Mouse (Mus musculus) layer of hippocampus, postnatal 36 days (tissue): ENCODE measurements around the gene Med13. TPM values are rescaled to one million over a fixed set of nuclear protein-coding genes. Genes with fewer than 3 reads are reported as not detected.
A peak's percentile ranks its signal among the peaks of the same experiment; 100 is the strongest.
"Not testable (repeated sequence)": the region's sequence is repeated elsewhere in the genome, so short reads cannot be mapped to it uniquely, and the experiment has no call there.

Experiments
- DNase-seq, 2 experiments: peaks; one replicate each; pipeline ENCODE4 v3.0.0; 2022
- total RNA-seq, 2 experiments: library from RNA; stranded (reverse); gene quantifications; 2 replicates each; pipeline ENCODE4 v1.2.3; 2021

Med13 gene
- total RNA-seq, 2 experiments from 2014 or later, result 53.7 to 66.0 TPM

DNA sequence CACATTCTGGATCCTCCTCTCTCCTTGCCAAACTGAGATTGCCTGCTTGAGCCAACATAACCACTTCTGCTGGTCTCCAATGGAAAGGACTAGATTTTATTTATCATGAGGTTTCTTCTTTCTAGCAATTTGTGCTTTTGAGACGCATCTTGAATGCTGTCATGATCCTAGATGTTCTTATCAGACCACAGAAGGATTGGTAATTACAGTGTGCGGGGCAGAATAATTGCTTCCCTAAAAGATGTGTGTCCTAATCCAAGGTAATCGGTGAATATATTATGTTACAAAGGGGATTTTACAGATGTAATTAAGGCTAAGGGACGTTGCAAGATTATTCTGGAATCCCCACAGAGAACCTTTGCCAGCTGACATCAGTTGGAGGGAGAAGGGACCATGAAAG, 21.6 kb upstream of the Med13 start:
- DNase-seq, result no peak

DNA sequence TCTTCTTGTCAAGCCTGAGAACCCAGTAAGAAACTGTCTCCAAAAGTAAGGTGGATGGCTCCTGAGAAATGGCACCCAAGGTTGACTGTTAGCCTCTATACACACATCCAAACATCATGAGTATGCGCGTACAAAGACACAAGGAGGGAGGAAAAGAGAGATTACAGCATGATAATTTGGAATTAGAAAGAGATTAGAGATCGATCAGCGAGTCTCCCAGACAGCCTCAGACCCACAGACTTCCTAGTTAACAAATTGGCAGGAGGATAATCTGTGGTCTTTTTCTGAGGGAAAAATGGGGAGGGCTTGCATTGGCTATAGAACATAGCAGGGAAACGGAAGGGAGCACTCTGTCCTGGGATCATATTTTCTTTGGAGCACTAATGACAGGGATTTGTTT, 20.4 kb upstream of the Med13 start:
- DNase-seq, result no peak

DNA sequence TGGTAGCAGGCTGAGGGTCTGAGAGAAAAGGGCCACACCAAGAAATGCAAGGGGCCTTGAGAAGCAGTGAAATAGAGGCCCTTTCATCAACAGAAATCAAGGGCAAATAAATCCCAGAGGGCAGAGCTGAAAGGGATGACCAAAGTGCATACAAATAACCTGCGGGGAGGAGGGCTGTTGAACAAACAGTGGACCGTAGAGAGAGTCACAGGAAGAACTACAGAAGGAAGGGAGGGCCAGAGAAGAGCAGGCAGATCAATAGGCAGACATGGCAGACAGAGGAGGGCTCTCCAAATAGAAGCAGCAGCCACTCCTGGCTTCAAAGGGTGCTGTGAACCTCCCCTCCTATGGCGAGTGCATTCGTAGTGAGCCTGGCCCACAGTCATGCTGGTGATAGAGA, 19.3 kb upstream of the Med13 start:
- DNase-seq, result no peak

DNA sequence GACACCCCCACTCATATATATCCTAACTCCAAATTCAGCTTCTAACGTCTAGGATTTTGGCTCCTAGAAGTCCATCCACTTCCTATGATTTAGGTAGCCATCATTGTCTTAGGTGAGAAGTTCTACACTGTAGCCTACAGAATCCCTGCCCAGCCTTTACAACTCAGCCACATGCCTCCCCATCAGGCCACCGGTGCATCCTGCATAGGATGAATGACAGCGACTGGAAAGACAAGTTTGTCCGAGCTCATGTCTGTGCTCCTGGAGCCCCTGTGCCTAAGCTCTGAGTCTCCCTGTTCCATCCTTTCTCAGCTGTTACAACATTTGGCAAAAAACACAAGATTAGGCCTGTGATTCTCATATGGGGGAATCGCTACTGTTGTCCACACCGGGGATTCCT, 17.7 kb upstream of the Med13 start:
- DNase-seq, result no peak

DNA sequence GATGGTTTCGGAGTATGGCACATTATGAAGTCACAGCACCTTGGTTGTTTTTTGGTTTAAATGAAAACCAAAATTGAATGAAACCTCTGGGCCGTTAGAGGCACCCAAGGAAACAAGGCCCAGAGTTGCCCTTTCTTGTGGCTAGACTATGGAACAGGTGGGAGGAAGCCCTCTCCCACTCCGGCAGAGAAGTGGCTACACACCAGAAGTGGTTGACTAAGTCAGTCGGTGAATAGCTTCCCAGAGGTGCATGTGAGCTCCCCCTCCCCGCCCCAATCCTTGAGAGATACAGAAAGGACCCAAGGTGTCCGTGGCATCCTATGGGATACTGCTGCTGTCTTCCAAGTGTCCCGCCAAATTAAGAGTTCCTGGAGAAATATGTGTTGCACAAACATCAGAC, 13.9 kb upstream of the Med13 start:
- no peak for DNase-seq

DNA sequence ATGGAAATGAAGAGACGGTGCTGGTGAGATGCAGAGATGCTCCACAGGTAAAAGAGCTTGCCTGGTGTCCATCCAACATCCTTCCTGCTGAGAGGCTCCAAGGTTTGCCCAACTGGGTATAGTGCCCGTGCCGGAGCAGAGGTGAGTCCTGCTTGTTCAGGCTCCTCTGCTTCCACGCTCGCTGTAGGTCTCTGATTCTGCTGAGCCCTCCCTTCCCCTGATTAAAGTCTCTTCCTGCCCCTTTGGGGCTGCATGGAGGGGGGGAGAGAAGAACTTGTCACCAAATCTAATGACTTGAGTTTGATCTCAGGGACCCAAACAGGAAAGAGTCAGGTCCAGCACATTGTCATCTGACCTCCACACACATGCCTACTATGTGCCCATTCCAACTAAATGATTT, 12.5 kb upstream of the Med13 start:
- no peak for DNase-seq

DNA sequence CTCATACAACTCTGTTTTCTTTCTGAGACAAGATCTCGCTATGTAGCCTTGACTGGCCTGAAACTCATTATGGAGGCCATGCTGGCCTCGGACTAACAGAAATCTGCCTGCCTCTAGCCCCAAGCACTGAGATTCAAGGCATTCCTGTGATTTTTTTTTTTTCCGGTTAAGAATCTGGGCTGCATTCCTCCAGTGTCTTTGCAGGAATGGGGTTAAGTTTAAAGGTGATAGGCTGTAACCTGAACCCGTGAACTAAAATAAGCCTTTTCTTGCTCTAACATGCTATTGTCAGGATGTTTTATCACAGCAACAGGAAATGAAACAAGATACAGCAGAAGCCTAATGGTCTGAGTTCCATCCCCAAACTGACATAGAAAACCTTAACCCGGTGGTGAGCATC, 11.6 kb upstream of the Med13 start:
- no peak for DNase-seq

DNA sequence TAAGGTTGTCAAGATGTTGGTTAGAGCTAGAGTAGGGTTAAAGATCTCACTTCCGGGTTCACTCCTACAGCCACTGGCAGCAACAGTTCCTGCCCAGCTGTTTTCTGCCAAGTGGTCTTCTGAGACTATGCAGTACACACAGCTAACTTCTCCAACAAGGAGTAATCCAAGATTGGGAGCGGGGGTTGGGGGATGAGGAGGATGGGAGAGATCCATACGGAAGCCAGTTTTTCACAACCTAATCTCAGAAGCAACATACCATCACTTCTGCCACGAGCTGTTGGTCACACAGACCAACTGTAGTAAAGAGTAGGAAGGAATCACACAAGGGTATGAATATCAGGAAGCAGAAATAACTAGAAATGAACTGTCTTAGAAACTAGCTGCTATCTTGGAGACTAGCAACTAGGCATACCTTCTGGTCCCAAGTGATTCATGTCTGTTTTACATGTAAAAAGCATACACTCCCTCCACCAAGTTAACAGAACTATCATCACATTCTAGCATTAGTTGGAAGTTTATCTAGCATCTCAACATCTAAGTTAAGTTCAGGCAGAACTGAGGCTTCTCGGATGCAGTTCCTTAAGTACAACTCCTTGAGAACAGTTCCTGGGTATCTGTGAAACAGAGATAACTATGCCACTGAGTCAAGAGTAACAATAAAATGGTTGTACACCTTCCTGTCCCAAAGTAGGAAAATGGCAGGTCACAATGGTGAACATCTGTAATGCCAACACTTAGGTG, 7.5 kb upstream of the Med13 start:
- DNase-seq, result no peak

DNA sequence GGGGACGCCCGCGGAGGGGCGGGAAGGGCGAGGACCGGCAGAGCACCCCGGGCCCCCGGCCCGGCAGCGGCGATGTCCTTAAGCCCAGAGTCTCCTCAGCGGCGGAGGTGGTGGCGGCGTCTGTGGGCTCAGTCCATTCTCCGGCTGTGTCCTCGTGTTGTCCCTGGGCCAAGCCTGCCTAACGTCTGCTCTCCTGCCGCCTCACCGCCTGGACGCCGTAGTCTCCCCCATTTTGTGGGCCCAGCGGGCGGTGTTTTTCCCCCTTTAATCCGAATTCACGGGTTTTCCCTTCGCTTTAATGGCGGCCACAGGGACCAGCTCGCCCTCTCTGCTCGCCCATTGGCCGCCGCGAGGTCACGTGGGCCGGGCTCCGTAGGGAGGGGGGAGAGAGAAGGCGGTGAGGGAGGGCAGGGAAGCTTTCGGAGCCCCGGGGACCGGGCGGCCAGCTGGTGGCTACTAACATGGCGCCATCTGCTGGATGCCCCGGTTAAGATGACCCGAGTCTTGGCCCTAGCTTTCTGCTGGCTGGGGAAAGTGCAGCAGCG, 654 bp upstream of the Med13 start:
- DNase-seq, result peak; percentile 98 to 99

DNA sequence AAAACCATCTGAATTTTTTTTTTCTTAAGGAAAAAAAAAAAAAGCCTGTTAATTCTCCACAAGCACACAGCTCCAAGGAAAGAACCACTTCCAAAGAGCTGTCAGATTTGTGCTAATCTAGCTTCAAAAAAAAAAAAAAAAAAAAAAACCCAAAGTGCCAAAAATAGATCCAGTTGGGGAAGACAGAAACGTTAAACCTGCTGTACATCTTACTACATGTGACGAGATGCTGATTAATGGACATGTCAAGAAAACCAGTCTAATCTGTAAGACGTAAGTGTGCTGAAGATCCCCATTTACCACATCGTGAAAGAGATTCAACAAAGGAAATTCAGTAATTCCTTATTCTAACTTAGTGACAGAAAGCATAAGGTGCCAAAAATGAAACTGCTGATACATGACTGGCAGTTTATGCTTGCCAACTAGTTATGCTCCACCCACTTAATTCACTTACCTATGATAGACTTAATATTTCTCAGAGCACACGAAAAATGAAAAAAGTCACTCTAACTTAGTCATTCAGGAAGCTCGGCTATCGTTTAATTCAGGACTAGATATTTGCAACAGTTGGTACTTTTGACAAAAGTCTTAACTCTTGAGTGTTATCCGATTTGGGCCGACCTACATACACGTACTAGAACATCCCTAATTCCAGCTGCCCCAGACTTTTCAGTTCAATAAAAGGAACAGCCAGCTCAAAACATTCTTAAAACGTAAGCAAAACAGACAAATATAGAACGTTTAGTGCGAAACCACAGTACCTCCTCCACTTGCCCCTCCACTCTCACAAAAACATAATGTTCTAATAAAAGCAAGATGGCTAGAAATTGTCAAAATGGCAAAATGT, 1.2 kb downstream of the Med13 start:
- no peak for DNase-seq

DNA sequence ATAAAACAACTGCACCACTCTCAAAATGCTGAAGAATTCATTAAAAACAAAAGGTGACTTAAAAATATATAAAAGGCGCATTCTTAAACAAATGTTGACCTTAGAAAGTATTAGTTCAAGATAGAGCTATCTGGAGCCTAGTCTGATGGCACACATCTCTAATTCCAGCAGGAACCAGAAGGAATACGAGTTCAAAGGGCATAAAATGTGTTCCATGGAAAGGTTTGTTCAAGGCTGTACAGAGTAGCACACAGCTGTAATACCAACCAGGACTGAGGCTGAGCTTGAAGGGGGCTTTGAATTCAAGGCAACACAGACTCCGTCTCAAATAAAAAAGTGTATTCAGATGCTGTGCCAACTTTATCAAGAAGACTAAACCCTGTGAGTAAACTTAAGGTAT, 3.8 kb downstream of the Med13 start:
- no peak for DNase-seq

DNA sequence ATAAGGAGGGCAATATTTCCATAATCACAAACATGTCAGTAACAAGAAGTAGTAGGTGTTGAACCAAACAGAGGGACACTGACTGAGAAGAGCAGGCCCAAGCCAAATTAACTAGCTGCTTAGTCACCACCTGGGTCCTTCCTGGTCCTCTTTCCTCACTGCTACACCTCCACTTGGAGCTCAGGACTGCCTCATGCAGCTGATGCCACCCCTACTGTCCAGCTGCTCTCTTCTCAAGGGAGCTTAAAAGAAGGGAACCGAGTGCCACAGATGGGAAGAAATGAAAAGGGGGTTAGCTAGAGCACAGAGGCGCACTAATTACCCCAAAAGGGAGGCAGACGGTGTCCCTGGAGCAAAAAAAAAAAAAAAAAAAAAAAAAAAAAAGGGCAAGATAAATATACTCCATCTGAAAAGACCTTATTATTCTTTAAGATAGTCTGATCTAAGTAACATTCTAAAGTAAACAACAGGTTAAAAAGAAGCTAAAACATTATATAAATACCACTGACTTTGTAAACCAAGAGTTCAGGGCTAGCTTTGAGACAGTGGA, 5.6 kb downstream of the Med13 start:
- DNase-seq, result no peak

DNA sequence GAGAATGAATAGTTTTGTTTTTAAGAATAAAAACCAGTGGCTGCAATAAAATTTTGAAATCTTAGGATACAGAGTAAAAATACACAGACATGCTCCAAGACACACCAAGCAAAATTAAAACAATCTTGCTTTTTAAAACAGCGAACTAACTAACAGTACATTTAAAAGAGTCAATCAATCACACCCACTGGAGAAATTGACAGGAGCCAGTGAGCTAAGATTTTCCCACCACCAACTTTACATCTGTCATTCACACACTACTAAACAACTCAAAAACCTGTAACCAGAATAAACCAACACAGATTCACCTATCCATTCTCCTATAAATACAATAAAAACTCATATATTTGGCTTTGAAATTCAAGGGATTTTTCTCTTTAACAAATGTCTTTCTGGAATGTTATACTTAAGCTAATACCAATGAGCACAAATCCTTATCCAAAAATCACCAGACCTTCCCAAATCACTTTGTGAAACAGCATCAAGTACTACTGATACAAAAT, 6.7 kb downstream of the Med13 start:
- no peak for DNase-seq

DNA sequence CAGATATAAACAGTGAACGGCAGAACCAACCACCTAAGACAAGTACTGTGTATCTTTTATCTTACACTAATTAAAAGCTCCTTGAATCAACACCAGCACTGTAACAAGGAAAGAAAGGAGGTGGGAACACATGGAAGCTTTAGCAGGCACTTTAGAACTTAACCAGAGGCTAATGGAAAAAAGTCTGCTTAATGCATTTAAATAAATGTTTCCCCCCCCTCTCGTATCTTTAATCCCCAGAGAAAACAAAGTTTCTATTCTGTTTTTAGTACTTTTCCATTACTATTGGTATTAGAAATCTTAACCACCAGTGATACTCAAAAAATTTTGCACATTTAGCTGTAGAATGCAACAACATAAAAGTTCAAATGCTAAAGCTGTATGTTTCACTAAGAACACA, 8.1 kb downstream of the Med13 start:
- DNase-seq, result no peak

DNA sequence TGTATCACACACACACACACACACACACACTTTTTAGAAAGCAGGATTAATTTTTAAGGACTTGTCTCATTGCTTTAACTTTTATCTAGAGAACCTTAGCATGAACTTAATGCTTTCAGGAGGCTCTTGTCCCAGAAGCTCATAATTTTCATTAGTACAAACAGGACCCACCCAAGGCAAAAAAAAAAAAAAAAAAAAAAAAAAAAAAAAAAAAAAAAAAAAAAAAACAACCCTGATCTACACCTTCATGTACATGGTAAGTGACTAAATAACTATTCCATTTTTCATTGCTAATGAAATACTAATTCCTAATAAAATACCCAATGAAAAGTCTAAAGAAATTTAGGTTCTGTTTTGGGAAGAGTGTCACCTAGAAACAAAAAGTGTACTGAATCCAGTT, 8.5 kb downstream of the Med13 start:
- DNase-seq, result no peak

DNA sequence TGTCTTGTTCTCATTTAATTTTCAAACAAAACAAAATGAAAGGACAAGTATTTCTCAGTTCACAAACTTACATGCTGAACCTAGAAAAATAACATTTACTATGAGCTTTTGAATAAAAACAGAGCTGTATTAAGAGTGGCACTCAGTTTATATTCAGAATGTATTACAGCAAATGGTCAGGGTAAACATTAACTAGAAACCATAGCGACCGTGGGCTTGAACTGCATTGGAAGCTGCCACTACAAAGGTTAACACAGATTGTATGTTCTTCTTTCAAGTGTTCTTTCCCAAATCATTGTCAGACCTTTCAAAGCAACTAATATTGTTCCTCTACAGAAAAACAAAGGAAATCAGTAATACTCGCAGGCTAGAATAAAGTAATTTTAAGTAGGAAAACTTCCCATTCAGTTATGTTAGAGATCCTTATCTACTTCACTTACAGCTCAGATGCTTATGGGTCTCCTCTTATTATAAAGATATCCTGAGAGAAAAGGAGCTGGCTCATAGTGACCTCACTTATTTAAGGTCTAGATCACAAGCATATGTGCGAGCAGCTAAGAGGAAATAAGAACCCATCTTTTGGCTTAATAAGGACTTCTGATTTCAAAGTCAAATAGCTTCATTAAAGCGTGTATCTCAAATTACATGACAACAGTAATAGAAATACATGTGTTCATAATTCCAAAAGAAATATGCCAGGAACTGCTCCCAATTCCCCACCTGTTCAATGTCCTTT, 9.8 kb downstream of the Med13 start:
- DNase-seq, result no peak

DNA sequence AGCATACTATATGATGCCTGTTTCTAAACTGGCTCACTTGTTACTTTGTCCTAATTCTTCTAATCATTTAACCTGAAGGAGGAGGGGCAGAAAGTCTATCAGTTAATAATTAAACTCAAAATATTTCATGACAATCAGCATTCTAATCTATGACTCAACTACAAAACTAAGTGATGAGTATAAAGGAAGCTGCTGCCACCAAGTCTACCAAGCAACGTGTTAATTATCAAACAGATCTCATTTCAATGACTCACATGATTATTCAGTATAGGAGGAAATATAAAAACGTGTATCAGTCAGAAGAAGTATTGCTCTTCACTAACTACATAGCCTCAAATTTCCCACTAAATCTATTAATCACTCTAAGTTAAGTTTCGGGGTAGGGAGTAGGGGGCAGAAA, 10.9 kb downstream of the Med13 start:
- DNase-seq, result no peak

DNA sequence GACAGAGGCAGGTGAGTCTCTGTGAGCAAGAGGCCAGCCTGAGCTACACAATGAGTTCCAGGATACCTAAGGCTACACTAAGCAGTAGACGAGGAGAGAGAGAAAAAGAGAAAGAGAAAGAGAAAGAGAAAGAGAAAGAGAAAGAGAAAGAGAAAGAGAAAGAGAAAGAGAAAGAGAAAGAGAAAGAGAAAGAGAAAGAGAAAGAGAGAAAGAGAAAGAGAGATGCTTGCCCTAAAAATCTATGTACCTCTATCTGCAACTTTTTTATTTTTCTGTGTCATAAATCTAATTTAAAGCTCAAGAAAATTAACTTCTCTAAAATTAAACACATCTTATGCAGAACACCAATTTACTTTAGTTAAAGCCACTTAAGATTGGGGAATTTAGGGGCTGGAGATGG, 12.5 kb downstream of the Med13 start:
- not testable (repeated sequence) for DNase-seq

DNA sequence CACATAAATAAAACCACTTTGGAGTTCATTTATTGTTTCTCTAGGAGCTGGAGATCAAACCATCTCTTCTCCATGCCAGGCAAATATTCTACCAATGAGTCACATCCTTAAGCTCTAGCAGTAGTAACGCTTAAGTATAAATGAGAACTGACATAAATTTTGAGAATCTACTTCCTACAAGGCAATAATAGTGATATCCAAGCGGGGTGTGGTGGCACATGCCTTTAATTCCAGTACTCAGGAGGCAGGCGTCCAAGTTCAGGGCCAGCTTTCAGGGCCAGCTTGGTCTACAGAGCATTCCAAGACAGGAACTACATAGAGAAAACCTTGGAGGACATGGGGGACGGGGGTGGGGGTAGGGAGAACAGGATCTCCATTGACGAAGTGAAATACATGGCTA, 33.2 kb downstream of the Med13 start:
- no peak for DNase-seq

DNA sequence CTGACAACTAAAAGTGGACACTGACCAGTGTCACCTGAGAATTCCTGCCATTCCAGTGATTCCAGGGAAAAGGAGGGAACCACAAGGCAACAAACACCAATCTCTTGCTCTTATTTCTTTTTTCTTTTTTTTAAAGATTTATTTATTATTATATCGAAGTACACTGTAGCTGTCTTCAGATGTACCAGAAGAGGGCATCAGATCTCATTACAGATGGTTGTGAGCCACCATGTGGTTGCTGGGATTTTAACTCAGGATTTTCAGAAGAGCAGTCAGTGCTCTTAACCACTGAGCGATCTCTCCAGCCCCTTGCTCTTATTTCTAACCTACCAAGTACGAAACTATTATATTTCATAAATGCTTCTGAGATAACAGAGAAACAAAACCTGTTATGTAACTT, 42.4 kb downstream of the Med13 start:
- not testable (repeated sequence) for DNase-seq

DNA sequence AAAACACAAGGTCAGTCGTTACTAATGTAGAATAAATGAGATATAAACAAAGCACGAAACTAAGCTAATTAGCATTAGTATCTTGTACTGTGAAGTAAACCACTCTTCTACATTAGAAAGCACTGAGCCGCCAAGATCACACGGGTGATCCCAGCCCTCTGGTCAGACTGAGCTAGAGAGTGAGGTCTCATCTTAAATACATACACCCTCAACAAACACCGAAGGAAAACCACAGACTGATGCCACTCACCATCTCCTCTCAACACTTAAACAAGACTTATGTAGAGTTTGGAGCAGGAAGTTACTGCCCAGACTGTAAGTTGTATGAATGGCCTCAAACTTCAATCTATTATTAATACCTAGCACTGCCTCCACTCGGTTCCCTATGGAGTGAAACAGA, 47.1 kb downstream of the Med13 start:
- DNase-seq, result no peak

DNA sequence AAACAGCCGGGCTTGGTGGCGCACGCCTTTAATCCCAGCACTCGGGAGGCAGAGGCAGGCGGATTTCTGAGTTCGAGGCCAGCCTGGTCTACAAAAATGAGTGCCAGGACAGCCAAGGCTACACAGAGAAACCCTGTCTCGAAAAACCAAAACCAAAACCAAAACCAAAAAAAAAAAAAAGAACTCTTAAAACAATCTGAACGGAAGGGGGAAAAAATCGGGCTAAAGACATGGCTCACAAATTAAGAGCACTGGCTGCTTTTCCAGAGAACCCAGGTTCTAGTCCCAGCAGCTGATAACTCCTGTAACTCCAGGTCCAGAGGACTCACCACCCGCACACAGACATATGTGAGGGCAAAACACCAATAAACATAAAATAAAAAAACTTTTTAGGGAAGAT, 65.2 kb downstream of the Med13 start:
- DNase-seq, result not testable (repeated sequence)

DNA sequence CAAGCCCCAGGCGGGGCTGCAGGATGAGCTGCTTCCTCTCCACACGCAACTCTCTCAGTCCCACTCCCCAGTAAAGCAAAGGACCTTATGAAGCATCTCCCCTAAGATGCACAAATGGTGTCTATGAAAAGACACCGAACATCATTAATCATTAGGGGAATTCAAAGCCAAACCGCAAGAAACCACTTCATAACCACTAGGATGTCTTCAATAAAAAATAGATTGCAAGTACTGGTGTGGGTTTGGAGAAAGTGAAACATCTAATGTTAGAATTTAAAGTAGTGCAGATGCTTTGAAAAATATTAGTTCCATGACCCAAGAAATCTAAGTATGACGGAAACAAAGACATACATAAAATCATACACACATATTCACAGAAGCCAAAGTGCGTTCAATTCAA, 65.7 kb downstream of the Med13 start:
- no peak for DNase-seq
